In genomic region chr19:41314696-41315095, GRCm38 (mm10) we compare ENCODE assay signal across 24 mouse cellular contexts. TPM values are rescaled to one million over a fixed set of nuclear protein-coding genes. Genes with fewer than 3 reads are reported as not detected.
A peak's percentile ranks its signal among the peaks of the same experiment; 100 is the strongest.
DNase-seq lines count a peak whose midpoint lies in the region; ATAC-seq lines count a peak whose summit lies in the region.
"Had no signal": no experiment of that assay in that cellular context is flagged by ENCODE, and none has a peak within 500 bp of the region (broad histone marks: within the 10 kb centered on the region; RNA-seq: fewer than 3 reads in every experiment).

No protein-coding gene starts in this region.

- H3K36me3 ChIP-seq in limb, embryonic 11.5 days (ENCODE audit: control insufficient read depth, insufficient read depth, low read length) = no peaks in the 10 kb centered on the region
- no peaks in the 10 kb centered on the region for H3K36me3 ChIP-seq in limb, embryonic 10.5 days
- H3K36me3 ChIP-seq: embryonic facial prominence, embryonic 12.5 days; embryonic facial prominence, embryonic 15.5 days; heart, embryonic 12.5 days; heart, embryonic 15.5 days; hindbrain, embryonic 10.5 days; hindbrain, embryonic 13.5 days; intestine, embryonic 15.5 days had no signal

- no peak overlapping the region for H3K4me2 ChIP-seq in limb, embryonic 11.5 days (ENCODE audit: low read depth, severe bottlenecking)
- H3K4me2 ChIP-seq: embryonic facial prominence, embryonic 12.5 days; embryonic facial prominence, embryonic 15.5 days; heart, embryonic 12.5 days; heart, embryonic 15.5 days; hindbrain, embryonic 13.5 days; intestine, embryonic 15.5 days had no signal

- H3K4me3 ChIP-seq in limb, embryonic 11.5 days (ENCODE audit: low read depth, low read length) = no peak overlapping the region
- no peak overlapping the region for H3K4me3 ChIP-seq in limb, embryonic 10.5 days
- H3K4me3 ChIP-seq: embryonic facial prominence, embryonic 12.5 days; embryonic facial prominence, embryonic 15.5 days; heart, embryonic 12.5 days; heart, embryonic 15.5 days; hindbrain, embryonic 10.5 days; hindbrain, embryonic 13.5 days; intestine, embryonic 15.5 days had no signal

- H3K9me3 ChIP-seq in limb, embryonic 11.5 days (ENCODE audit: control insufficient read depth, low read length) = no peaks in the 10 kb centered on the region
- H3K9me3 ChIP-seq in limb, embryonic 10.5 days (replicated peaks) = no peaks in the 10 kb centered on the region
- H3K9me3 ChIP-seq: embryonic facial prominence, embryonic 12.5 days; embryonic facial prominence, embryonic 15.5 days; heart, embryonic 12.5 days; heart, embryonic 15.5 days; hindbrain, embryonic 10.5 days; hindbrain, embryonic 13.5 days; intestine, embryonic 15.5 days had no signal

- H3K4me1 ChIP-seq in limb, embryonic 11.5 days (ENCODE audit: control insufficient read depth, insufficient read depth, low read length) = peaks cover 6% of the 10 kb centered on the region; the same call in 1 of the 2 replicates
- peaks cover 28% of the 10 kb centered on the region for H3K4me1 ChIP-seq in limb, embryonic 10.5 days
- H3K4me1 ChIP-seq: embryonic facial prominence, embryonic 15.5 days; intestine, embryonic 15.5 days had no signal

- DNase-seq in limb, embryonic 11.5 days (ENCODE audit: low spot score) = peak; percentile 41
- DNase-seq in limb, embryonic 10.5 days (ENCODE audit: low spot score) = no peak
- DNase-seq in adrenal gland, postnatal 14 days = peak; percentile 44
- peak; percentile 51 to 56 for DNase-seq in adrenal gland, postnatal 36 days
- no peak for DNase-seq in liver
- no peak for DNase-seq in cerebellum, adult 11-12 months
- DNase-seq: cerebellum, adult 2 months; cerebellum, adult 9-11 months; cerebellum, postnatal 25 days; forebrain, postnatal 0 days; gastrocnemius, postnatal 25 days; heart, adult 18-20 months; heart, postnatal 10 days; heart, postnatal 36 days had no signal

- H3K27me3 ChIP-seq in limb, embryonic 11.5 days (ENCODE audit: control insufficient read depth, insufficient read depth, low read length) = 0 out of 2 replicates have a peak, but pooled peaks cover 5% of the 10 kb centered on the region
- peaks cover 81% of the 10 kb centered on the region for H3K27me3 ChIP-seq in limb, embryonic 10.5 days (ENCODE audit: low read depth, poor library complexity, severe bottlenecking)
- H3K27me3 ChIP-seq: embryonic facial prominence, embryonic 12.5 days; embryonic facial prominence, embryonic 15.5 days; intestine, embryonic 15.5 days had no signal

- WGBS in limb, embryonic 11.5 days = 60% methylated on average over 7 of the region's 7 CpGs
- 83% methylated on average over 7 of the region's 7 CpGs for WGBS in limb, embryonic 10.5 days

- no peak overlapping the region for H3K27ac ChIP-seq in limb, embryonic 11.5 days (replicated peaks; ENCODE audit: low read depth, low read length)
- H3K27ac ChIP-seq in limb, embryonic 10.5 days = no peak overlapping the region
- H3K27ac ChIP-seq: embryonic facial prominence, embryonic 12.5 days; embryonic facial prominence, embryonic 15.5 days; heart, embryonic 15.5 days; hindbrain, embryonic 10.5 days; hindbrain, embryonic 13.5 days; intestine, embryonic 15.5 days had no signal

- ATAC-seq in limb, embryonic 11.5 days (ENCODE audit: insufficient number of reproducible peaks, low FRiP score, low TSS enrichment, low read depth) = no peak
- ATAC-seq: CD4-positive, CD25-positive, alpha-beta regulatory T cell, adult 4 months; forebrain, embryonic 14.5 days; forebrain, postnatal 0 days; hindbrain, embryonic 16.5 days; intestine, embryonic 15.5 days had no signal

- no peak overlapping the region for H3K9ac ChIP-seq in limb, embryonic 11.5 days (ENCODE audit: low read length)
- H3K9ac ChIP-seq: embryonic facial prominence, embryonic 12.5 days; embryonic facial prominence, embryonic 15.5 days; forebrain, postnatal 0 days; heart, embryonic 12.5 days; heart, embryonic 15.5 days; hindbrain, embryonic 13.5 days; intestine, embryonic 15.5 days had no signal

RNA-seq across cellular contexts. Expression of gene Tm9sf3, which starts 50.9 kb away (rescaled TPM):
- polyA plus RNA-seq in limb, embryonic 11.5 days (2014; fragmentation: Nextera tagmentation; extraction: Ambion mirVana) = 132 and 139 TPM in 2 replicates
- polyA plus RNA-seq in limb, embryonic 10.5 days (2016; fragmentation: Nextera tagmentation; extraction: Ambion mirVana) = 88.8 and 112 TPM in 2 replicates
- 155 and 156 TPM in 2 replicates for total RNA-seq in adrenal gland, postnatal 14 days (2021)
- total RNA-seq in adrenal gland, postnatal 36 days (2021) = 100 to 1,000 TPM; 182 to 192 TPM

Comparison
In these comparisons a context has a peak if more than half of its experiments do, and no peak if none do; other contexts are left out.
1. DNase-seq: peak in limb, embryonic 11.5 days (single experiment), adrenal gland, postnatal 14 days (single experiment) and adrenal gland, postnatal 36 days (2 of 2); none in limb, embryonic 10.5 days (single experiment), liver (single experiment) and cerebellum, adult 11-12 months (single experiment).